Mouse (Mus musculus) liver, embryonic 14.5 days (tissue): ENCODE measurements around the gene Pdzk1.

Experiments used
- CTCF ChIP-seq: IDR thresholded peaks from 2 replicates; pipeline ENCODE4 v1.5.1; 2016; ENCODE audit warnings: antibody characterized with exemption, low read depth, control low read depth
- EP300 ChIP-seq: IDR thresholded peaks from 2 replicates; pipeline ENCODE4 v1.6.1; 2016; ENCODE audit warnings: antibody characterized with exemption, low read depth

GRCm38 (mm10) chr3:96855833-96856232 is 26.7 kb downstream of the Pdzk1 start:
- TF ChIP-seq CTCF (no peak), EP300 (no peak)
